33 mouse cellular contexts compared by ENCODE assay signal in genomic region chr15:94942465-94942864, GRCm38 (mm10).
"Had no signal": no experiment of that assay in that cellular context is flagged by ENCODE, and none has a peak within 500 bp of the region (broad histone marks: within the 10 kb centered on the region; RNA-seq: fewer than 3 reads in every experiment).

No protein-coding gene starts in this region.

- H3K27ac ChIP-seq: heart, embryonic 10.5 days; heart, embryonic 13.5 days; heart, embryonic 15.5 days; hindbrain, embryonic 10.5 days; hindbrain, embryonic 12.5 days; hindbrain, embryonic 13.5 days; hindbrain, embryonic 14.5 days; hindbrain, embryonic 15.5 days; hindbrain, postnatal 0 days; kidney, embryonic 15.5 days; kidney, postnatal 0 days; layer of hippocampus, adult 2 months; left cerebral cortex, adult 2 months had no signal

- ATAC-seq: hindbrain, embryonic 16.5 days; hindbrain, postnatal 0 days; inflammation-experienced regulatory T-cells, adult 6 months had no signal

- H3K4me3 ChIP-seq: heart, embryonic 10.5 days; heart, embryonic 12.5 days; heart, embryonic 13.5 days; heart, embryonic 15.5 days; hindbrain, embryonic 10.5 days; hindbrain, embryonic 12.5 days; hindbrain, embryonic 13.5 days; hindbrain, embryonic 15.5 days; kidney, embryonic 15.5 days; layer of hippocampus, adult 2 months; left cerebral cortex, adult 2 months had no signal

- H3K9me3 ChIP-seq: heart, embryonic 10.5 days; heart, embryonic 12.5 days; heart, embryonic 13.5 days; heart, embryonic 15.5 days; hindbrain, embryonic 10.5 days; hindbrain, embryonic 12.5 days; hindbrain, embryonic 13.5 days; hindbrain, embryonic 15.5 days; kidney, embryonic 15.5 days had no signal

- H3K36me3 ChIP-seq: heart, embryonic 10.5 days; heart, embryonic 12.5 days; heart, embryonic 13.5 days; heart, embryonic 15.5 days; hindbrain, embryonic 10.5 days; hindbrain, embryonic 12.5 days; hindbrain, embryonic 13.5 days; hindbrain, embryonic 15.5 days; kidney, embryonic 15.5 days had no signal

- DNase-seq: heart, postnatal 10 days; heart, postnatal 14 days; heart, postnatal 36 days; heart, postnatal 4 days; kidney, adult 11 months; kidney, adult 18-20 months; kidney, adult 2 months; kidney, adult 8-10 months; kidney, adult 9 months; kidney, postnatal 10 days; kidney, postnatal 14 days; kidney, postnatal 25 days; kidney, postnatal 36 days; kidney, postnatal 4 days; layer of hippocampus, adult 9-11 months; layer of hippocampus, postnatal 36 days had no signal

- H3K9ac ChIP-seq: heart, embryonic 12.5 days; heart, embryonic 13.5 days; heart, embryonic 15.5 days; hindbrain, embryonic 12.5 days; hindbrain, embryonic 13.5 days; hindbrain, embryonic 14.5 days; hindbrain, embryonic 15.5 days; kidney, embryonic 15.5 days had no signal

- H3K4me2 ChIP-seq: heart, embryonic 11.5 days; heart, embryonic 12.5 days; heart, embryonic 13.5 days; heart, embryonic 15.5 days; hindbrain, embryonic 12.5 days; hindbrain, embryonic 13.5 days; hindbrain, embryonic 14.5 days; hindbrain, embryonic 15.5 days; kidney, embryonic 15.5 days had no signal

- H3K27me3 ChIP-seq: heart, embryonic 12.5 days; heart, embryonic 13.5 days; heart, embryonic 15.5 days; hindbrain, embryonic 12.5 days; hindbrain, embryonic 13.5 days; hindbrain, embryonic 15.5 days; kidney, embryonic 15.5 days had no signal

- H3K4me1 ChIP-seq: heart, embryonic 15.5 days; hindbrain, embryonic 10.5 days; hindbrain, embryonic 12.5 days; hindbrain, embryonic 13.5 days; hindbrain, embryonic 15.5 days; kidney, embryonic 15.5 days had no signal
